Mouse (Mus musculus) cerebellum, adult 2 months (tissue): ENCODE measurements around the gene Crp.

Experiments
- CTCF ChIP-seq: fragments of 200-500 bp; IDR thresholded peaks from 2 replicates; pipeline ENCODE4 v1.5.1; 2011; ENCODE audit warnings: low read depth, mild to moderate bottlenecking, control low read depth, low read length, moderate library complexity, borderline replicate concordance; ENCODE audit not compliant: insufficient read depth
- POLR2A ChIP-seq: fragments of 200-500 bp; IDR thresholded peaks from 2 replicates; pipeline ENCODE4 v1.6.1; 2011; ENCODE audit warnings: low read length, control low read depth, borderline replicate concordance; ENCODE audit not compliant: insufficient read depth

DNA sequence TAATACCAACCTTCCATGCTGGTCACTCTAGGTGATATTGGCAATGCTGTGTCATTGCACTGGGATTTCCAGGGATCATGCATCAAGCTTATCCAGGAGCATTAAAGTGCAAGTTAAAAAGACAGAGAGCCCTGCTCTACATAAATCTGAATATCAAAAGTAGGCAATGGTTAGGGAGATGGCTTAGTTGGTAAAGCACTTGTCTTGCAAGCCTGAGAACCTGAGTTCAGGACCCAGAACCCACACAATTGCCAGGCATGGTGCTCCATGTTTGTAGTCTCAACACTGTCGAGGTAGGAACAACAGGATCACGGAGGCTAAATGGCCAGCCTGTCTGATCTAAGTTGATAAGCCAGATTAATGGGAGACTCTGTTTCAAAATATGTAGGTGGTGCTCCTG lies 3.5 kb downstream of the Crp start:
- no peak for TF ChIP-seq CTCF
- TF ChIP-seq POLR2A: no peak
